In the genomic region with DNA sequence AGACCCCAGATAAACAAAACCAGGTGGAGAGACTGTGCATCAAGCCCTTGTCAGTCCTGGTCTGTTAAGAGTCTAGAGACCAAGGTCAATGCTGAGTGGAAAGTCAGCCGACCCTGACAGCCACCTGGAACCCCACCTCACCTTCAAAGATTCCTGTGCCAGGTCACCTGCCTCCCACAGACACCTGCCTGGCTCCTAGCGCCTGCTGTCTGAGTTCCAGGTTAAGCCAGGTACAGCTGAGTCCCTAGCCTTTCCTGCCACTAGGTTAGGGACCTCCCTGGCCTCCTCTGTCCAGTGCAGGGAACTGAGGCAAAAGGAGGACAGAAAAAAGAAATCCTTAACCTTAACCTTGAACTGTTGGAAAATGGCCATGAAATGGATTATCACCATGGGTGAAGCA, we compare ENCODE assay signal across 8 mouse cellular contexts.
A peak's percentile ranks its signal among the peaks of the same experiment; 100 is the strongest.
DNase-seq lines count a peak whose midpoint lies in the region; ATAC-seq and TF ChIP-seq lines count a peak whose summit lies in the region.

No protein-coding gene starts in this region.

- 77% methylated on average over 2 of the region's 2 CpGs for WGBS in hindbrain, embryonic 14.5 days
- 82% methylated on average over 2 of the region's 2 CpGs for WGBS in neural tube, embryonic 15.5 days

- H3K4me2 ChIP-seq in hindbrain, embryonic 14.5 days (replicated peaks): no peak overlapping the region
- H3K4me2 ChIP-seq in neural tube, embryonic 15.5 days: no peak overlapping the region

- H3K4me3 ChIP-seq in gastrocnemius, adult 2 months: no peak overlapping the region
- H3K4me3 ChIP-seq in left cerebral cortex, adult 2 months: no peak overlapping the region
- H3K4me3 ChIP-seq in hindbrain, embryonic 14.5 days (replicated peaks; ENCODE audit: low read length): no peak overlapping the region
- no peak overlapping the region for H3K4me3 ChIP-seq in neural tube, embryonic 15.5 days (replicated peaks)

- peaks cover 97% of the 10 kb centered on the region for H3K4me1 ChIP-seq in hindbrain, embryonic 14.5 days (replicated peaks; ENCODE audit: control insufficient read depth, insufficient read depth, low read length)
- H3K4me1 ChIP-seq in neural tube, embryonic 15.5 days: peaks cover 100% of the 10 kb centered on the region

- no peaks in the 10 kb centered on the region for H3K9me3 ChIP-seq in hindbrain, embryonic 14.5 days (ENCODE audit: control insufficient read depth, low read length)
- no peaks in the 10 kb centered on the region for H3K9me3 ChIP-seq in neural tube, embryonic 15.5 days (replicated peaks)

- no peak for ATAC-seq in hindbrain, embryonic 14.5 days (ENCODE audit: low FRiP score)
- ATAC-seq in neural tube, embryonic 15.5 days (ENCODE audit: low FRiP score): no peak
- no peak for ATAC-seq in frontal cortex, adult (ENCODE audit: low TSS enrichment)

- DNase-seq in gastrocnemius, adult 2 months: no peak
- no peak for DNase-seq in gastrocnemius, postnatal 25 days
- DNase-seq in left cerebral cortex, adult 2 months (ENCODE audit: extremely low spot score in 1 of 2, low spot score in 2 of 2): no peak
- no peak for DNase-seq in left cerebral cortex, postnatal 10 days (ENCODE audit: extremely low spot score in 1 of 2, low spot score in 2 of 2)
- DNase-seq in hindbrain, embryonic 14.5 days (ENCODE audit: low spot score): no peak
- DNase-seq in right cerebral cortex, postnatal 14 days: no peak

- H3K27me3 ChIP-seq in hindbrain, embryonic 14.5 days (ENCODE audit: control insufficient read depth, insufficient read depth, low read length): no peaks in the 10 kb centered on the region
- H3K27me3 ChIP-seq in neural tube, embryonic 15.5 days (replicated peaks): no peaks in the 10 kb centered on the region

- intact Hi-C loops in gastrocnemius, adult 2 months (cut with DNase I): no loop called here
- intact Hi-C loops in left cerebral cortex, adult 2 months (cut with DNase I): no loop called here
- intact Hi-C loops in left cerebral cortex, postnatal 10 days (cut with DNase I): loop anchor here (5.0 kb wide), 1 partner anchor 77 kb away; a partner anchor contains a TSS

- H3K9ac ChIP-seq in hindbrain, embryonic 14.5 days: no peak overlapping the region
- H3K9ac ChIP-seq in neural tube, embryonic 15.5 days (replicated peaks): no peak overlapping the region

- H3K27ac ChIP-seq in gastrocnemius, adult 2 months: peak overlapping the region; percentile 76
- H3K27ac ChIP-seq in left cerebral cortex, adult 2 months: peak overlapping the region; percentile 95
- peak overlapping the region; percentile 98 for H3K27ac ChIP-seq in hindbrain, embryonic 14.5 days
- H3K27ac ChIP-seq in neural tube, embryonic 15.5 days (replicated peaks): peak overlapping the region; percentile 98

- no peak for TF ChIP-seq CTCF in gastrocnemius, adult 2 months (IDR thresholded peaks at IDR 0.05)
- no peak for TF ChIP-seq CTCF in left cerebral cortex, adult 2 months (IDR thresholded peaks at IDR 0.05)

- no peaks in the 10 kb centered on the region for H3K36me3 ChIP-seq in hindbrain, embryonic 14.5 days (replicated peaks; ENCODE audit: control insufficient read depth, insufficient read depth)
- no peaks in the 10 kb centered on the region for H3K36me3 ChIP-seq in neural tube, embryonic 15.5 days
